Mouse (Mus musculus): ENCODE measurements around the gene Cdkl1. TPM values are rescaled to one million over a fixed set of nuclear protein-coding genes. Genes with fewer than 3 reads are reported as not detected.

Cdkl1 gene
- total RNA-seq (2021): 1 to 10 TPM; 3.3 to 4.3 TPM
- long read RNA-seq, experiment 1, partial matches to known transcripts: 0 of 3 reads
- long read RNA-seq, experiment 1, other reads (novel, unspliced or antisense): 2 of 3 reads
- long read RNA-seq, experiment 2, partial matches to known transcripts: 3 of 6 reads
- long read RNA-seq, experiment 2, other reads (novel, unspliced or antisense): 3 of 6 reads

DNA sequence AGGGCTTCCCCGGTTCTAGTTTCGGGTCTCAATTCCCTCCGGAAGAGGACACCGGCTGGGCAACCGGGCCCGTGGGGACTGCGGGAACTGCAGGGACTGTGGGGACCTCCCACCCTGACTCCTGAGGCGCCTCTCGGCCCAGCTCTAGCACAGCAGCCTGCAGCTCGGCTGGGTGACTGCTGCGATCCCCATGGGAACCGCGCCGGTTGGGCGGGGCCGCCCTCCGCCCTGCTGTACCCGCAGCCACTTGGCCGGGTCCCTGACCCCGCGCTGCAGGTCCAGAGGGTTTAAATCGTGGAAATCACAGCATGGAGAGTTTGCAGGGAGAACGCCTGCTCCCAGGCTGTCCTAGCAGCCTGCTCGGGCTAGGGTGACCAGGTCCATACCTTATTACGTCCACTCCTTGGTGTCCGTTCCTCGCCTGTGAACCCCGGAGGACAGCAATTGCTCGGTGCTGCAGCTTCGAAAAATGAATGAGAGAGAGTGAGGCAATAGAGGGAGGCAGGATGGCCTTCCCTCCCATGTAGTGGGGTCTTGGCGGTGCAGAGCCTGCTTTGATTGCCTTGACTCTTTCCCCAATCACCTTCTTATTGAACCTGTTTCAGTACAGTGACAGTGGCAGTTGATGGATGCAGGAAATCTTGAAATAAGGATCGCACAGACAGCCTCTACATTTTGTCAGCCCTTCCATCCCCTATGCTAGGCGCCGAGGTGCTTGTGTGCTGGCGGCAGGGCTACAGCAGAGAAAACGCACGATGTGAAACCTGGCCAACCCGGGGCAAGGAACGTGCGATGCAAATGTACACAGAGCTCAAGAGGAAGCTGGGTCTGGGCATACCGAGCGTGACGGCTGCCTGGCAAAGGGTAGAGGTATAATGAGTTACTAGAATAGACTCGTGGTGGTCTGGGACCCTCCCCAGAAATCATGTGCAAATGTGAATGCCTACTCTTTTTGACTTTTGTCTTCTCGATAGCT is at the start of gene Cdkl1:
Gene Cdkl1, minus strand, starts transcription at position 738 of the 976 bp plus-strand sequence.
- DNase-seq: peak; percentile 86

- no peak for DNase-seq
Observed at GRCm38 (mm10) chr12:69838376-69838775, 47.3 kb upstream of the Cdkl1 start.

- no peak for DNase-seq
Observed at GRCm38 (mm10) chr12:69833982-69834604, 43.0 kb upstream of the Cdkl1 start.

- DNase-seq: no peak
Observed at GRCm38 (mm10) chr12:69831239-69831910, 40.3 kb upstream of the Cdkl1 start.

GRCm38 (mm10) chr12:69828214-69828613 is 37.1 kb upstream of the Cdkl1 start:
- DNase-seq: no peak

- DNase-seq: no peak
Observed at GRCm38 (mm10) chr12:69824881-69825597, 34.0 kb upstream of the Cdkl1 start.

DNA sequence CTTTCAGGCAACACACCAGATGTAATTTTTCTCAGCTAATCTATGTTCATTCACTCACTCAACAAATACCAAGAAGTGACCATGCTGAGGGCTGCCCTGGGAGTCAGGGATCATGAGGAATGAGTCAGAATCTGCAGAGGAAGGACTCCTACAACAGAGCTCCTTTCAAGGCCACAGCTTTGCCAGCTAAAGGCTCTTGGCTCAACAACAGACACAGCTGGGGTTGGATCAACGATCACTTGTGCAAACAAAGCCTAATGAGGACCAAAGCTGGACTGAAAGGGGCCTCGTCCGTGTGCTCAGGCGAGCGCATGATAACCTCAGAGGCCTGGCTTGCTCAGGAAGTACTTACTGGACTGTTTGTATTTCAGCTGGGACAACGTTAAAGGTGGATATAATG is 23.2 kb upstream of the Cdkl1 start:
- peak; percentile 64 for DNase-seq

GRCm38 (mm10) chr12:69813596-69813995 is 22.5 kb upstream of the Cdkl1 start:
- DNase-seq: no peak

DNA sequence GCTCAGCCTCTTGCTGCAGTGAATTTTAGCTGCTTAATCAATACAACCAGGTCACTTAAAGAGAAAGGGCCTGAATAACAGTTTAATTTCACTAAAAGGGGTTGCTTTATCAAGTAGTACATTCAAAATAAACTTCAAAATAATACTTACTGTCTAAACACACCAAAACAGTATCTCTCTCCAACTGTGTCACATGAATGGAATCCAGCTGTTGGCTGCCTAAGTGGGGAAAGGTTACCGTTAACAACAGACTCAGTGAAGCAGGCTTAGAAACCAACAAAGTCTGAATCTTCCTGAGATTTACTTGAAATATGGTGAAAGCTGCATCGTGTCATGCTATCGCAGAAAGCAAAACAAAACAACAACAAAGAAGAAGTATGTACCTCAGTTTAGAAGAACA is 21.9 kb upstream of the Cdkl1 start:
- no peak for DNase-seq

DNA sequence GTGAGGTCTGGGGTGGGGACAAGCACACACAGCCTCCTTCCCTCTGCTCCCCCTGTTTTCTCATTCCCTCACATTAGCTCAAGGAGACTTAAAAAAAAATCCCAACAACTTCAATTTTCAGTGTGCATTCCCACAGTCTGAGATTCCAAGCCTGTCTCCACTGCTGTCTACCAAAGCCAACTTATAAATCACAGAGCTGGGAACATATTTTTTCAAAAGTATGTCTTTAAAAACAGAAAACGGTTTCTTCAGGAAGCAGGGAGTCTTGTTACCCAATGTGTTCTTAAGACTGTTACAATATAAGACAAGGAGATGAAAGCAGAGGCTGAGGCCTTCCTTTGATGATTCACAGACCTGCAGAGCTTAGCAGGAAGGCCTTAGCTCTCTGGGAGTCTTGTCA is 20.9 kb upstream of the Cdkl1 start:
- DNase-seq: no peak

DNA sequence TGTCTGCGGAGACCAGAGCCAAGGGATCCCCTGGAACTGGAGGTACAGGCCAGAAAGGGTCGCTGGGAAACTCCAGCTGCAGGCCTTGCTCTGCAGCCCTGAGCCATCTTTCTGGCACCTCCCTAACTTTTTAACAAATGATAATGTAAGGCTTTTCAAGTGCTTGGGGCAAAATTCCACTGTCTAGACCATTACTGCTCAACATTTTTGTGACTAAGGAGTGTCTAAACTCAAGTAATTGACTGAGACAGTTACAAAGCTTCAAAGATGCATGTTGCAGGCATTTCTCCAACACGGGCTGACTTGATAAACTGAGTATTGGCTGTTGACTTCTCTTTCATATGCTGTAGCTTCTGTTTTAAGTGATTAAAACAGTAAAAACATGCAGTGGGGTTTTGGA is 18.4 kb upstream of the Cdkl1 start:
- no peak for DNase-seq

GRCm38 (mm10) chr12:69807399-69807985 is 16.4 kb upstream of the Cdkl1 start:
- DNase-seq: no peak

- no peak for DNase-seq
Observed at GRCm38 (mm10) chr12:69805148-69805547, 14.1 kb upstream of the Cdkl1 start.

- no peak for DNase-seq
Observed at GRCm38 (mm10) chr12:69804393-69805070, 13.5 kb upstream of the Cdkl1 start.

GRCm38 (mm10) chr12:69803196-69803595 is 12.1 kb upstream of the Cdkl1 start:
- no peak for DNase-seq

- DNase-seq: no peak
Observed at GRCm38 (mm10) chr12:69800586-69800985, 9.5 kb upstream of the Cdkl1 start.

DNA sequence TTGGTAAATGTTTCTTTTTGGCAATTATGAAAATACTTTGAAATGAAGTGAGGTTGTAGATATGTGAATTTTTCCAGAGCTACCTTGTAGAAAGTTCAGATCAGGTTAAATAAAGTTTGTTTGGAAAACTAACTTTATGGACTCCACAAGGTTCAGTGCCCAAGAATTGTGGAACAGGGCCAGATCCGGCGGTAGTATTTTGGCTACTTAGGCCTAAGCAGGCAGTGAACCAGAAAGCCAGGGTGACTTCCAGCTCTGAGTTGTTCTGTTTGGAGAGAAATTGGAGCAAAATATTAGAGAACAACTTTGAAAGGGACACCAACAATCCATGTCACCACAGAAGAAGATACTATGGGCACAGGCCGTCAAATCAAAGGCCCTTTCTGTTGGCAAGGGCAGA is 5.2 kb upstream of the Cdkl1 start:
- DNase-seq: peak; percentile 48

DNA sequence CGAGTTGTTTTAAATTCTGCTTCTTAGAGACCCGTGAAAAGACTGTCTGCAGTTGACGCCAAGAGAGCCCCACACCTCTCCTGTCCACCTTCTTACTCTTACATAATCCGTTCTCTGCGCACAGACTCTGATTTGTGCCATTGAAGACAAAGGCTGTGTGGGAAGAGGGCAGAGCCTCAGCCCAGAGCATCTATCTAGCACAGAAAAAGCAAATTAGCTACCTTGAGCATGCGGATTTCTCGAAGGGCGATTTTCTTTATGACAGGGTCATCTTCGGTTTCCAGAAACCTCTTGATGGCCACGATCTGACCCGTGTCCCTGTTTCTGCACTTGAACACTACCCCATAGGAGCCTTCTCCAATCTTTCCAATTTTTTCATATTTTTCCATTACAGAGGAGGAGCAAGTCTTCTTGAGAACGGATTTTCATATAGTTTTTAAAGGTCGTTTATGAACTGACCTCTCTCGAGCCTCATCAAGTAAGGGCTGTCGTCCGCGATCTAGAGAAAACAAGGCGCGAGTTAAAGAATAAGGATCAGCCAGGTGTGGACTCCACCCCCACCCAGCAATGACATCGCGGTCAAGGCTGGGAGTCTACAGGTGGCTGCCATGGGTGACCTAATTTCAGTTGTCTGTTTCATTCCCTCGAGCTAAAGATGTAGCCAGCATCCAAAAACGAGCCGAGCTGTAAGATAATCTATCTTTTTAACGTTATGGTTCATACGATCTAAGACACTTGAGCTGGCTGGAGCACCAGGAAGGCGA is 1.1 kb downstream of the Cdkl1 start:
- no peak for DNase-seq

GRCm38 (mm10) chr12:69788380-69788779 is 2.7 kb downstream of the Cdkl1 start:
- DNase-seq: no peak

GRCm38 (mm10) chr12:69785471-69785870 is 5.6 kb downstream of the Cdkl1 start:
- no peak for DNase-seq
